Mouse (Mus musculus) neutrophil, adult 59 days (primary cell): ENCODE results near the gene Gm14180. TPM values are rescaled to one million over a fixed set of nuclear protein-coding genes. Genes with fewer than 3 reads are reported as not detected.

Experiments
- total RNA-seq, 2 experiments: library from RNA; stranded (reverse); gene quantifications; 1 replicate in 1 of 2; 2 replicates in 1 of 2; pipeline ENCODE4 v1.2.4; 2023

Gm14180 gene
- not detected for total RNA-seq

DNA sequence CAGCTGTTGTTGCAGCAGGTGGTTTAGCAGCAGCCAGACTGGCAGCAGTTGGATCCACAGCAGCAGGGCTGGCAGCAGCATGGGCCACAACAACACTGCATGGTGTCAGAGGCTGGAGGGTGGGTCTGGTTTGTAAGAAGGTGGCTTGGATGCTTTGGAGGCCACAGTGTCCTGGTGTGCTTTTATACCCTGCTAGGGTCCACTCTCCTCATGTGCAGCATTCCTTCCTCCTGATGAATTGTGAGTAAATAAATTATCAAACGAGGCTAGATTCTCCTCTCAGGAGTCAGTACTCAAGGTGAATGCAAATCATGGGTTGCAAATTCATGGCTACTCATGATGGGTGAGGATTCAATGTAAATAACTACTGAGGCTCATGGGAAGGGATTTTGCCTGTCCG lies at the start of gene Gm14180:
Gene Gm14180 (minus strand): TSS at position 101 of the 400 bp plus-strand sequence.

DNA sequence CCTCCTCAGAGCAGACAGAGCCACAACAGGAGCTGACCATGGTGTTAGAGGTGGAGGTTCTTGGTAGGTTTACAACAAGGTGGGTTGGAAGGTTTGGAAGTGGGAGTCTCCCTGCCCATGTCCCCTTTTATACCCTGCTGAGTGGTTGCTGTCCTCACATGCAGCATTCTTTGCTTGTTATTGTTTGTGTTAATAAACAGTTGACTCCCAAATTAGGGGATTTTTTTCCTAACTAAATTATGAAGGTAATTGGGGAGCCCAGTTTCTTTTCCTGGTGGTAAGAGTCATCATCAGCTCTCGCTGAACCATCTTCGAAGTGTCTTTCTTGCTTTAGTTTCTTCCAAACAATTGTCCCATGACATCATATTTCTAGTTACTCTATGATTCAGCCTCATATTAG lies 46.5 kb upstream of the Gm14180 start, which contains the start of gene Krtap4-8:
Gene Krtap4-8 (minus strand): TSS at position 101 of the 400 bp plus-strand sequence.

DNA sequence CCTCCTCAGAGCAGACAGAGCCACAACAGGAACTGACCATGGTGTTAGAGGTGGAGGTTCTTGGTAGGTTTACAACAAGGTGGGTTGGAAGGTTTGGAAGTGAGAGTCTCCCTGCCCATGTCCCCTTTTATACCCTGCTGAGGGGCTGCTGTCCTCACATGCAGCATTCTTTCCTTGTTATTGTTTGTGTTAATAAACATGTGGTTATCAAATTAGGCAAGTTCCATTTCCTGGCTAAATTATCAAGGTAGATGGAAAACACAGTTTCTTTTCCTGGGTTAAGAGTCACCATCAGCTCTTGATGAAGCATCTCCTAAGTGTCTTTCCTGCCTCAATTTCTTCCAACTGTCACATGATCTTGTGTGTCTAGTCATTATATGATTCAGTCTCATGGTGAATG lies 38.7 kb upstream of the Gm14180 start, which contains the start of gene Gm11595:
Gene Gm11595 (minus strand): TSS at position 101 of the 400 bp plus-strand sequence.

DNA sequence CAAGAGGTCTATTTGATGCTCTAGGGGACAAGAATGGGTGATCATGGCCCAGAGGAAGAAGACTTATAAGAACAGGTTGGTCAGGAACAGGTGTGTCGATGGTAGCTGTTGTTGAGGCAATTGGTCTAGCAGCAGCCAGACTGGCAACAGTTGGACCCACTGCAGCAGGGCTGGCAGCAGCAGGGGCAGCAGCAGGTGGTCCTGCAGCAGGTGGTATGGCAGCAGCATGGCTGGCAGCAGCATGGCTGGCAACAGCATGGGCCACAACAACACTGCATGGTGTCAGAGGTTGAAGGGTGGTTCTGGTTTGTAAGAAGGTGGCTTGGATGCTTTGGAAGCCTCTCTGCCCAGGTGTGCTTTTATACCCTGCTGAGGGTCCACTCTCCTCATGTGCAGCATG lies 43.6 kb downstream of the Gm14180 start, which contains the start of gene Gm14190:
Gene Gm14190 (minus strand): TSS at position 278 of the 400 bp plus-strand sequence.

Other genes starting within 250 kb of the Gm14180 start
- not detected for gene Krt23, start 241.2 kb downstream of the Gm14180 start, total RNA-seq
- not detected for gene Krt39, start 213.0 kb downstream of the Gm14180 start, total RNA-seq
- not detected for gene Krt40, start 191.1 kb downstream of the Gm14180 start, total RNA-seq
- gene Krtap3-3, start 183.4 kb downstream of the Gm14180 start, total RNA-seq, result not detected
- gene Krtap3-2, start 177.4 kb downstream of the Gm14180 start, total RNA-seq, result not detected
- gene Gm11939, start 174.8 kb downstream of the Gm14180 start, total RNA-seq, result not detected
- gene Krtap3-1, start 167.7 kb downstream of the Gm14180 start, total RNA-seq, result not detected
- not detected for gene Krtap1-5, start 153.3 kb downstream of the Gm14180 start, total RNA-seq
- not detected for gene Krtap1-4, start 150.6 kb downstream of the Gm14180 start, total RNA-seq
- gene Krtap1-3, start 143.0 kb downstream of the Gm14180 start, total RNA-seq, result not detected
- gene Krtap9-3, start 136.2 kb downstream of the Gm14180 start, total RNA-seq, result not detected
- gene Gm11938, start 131.0 kb downstream of the Gm14180 start, total RNA-seq, result not detected
- gene Gm11937, start 124.1 kb downstream of the Gm14180 start, total RNA-seq, result not detected
- not detected for gene Krtap2-4, start 119.4 kb downstream of the Gm14180 start, total RNA-seq
- gene Gm11562, start 113.9 kb downstream of the Gm14180 start, total RNA-seq, result not detected
- gene Krtap4-1, start 106.1 kb downstream of the Gm14180 start, total RNA-seq, result not detected
- gene Krtap4-2, start 99.2 kb downstream of the Gm14180 start, total RNA-seq, result not detected
- not detected for gene Krtap4-7, start 90.2 kb downstream of the Gm14180 start, total RNA-seq
- not detected for gene Gm11555, start 84.1 kb downstream of the Gm14180 start, total RNA-seq
- not detected for gene Gm11563, start 75.3 kb downstream of the Gm14180 start, total RNA-seq
- gene Krtap4-6, start 68.3 kb downstream of the Gm14180 start, total RNA-seq, result not detected
- not detected for gene Gm14190, start 43.5 kb downstream of the Gm14180 start, total RNA-seq
- not detected for gene Gm11595, start 38.6 kb upstream of the Gm14180 start, total RNA-seq
- gene Krtap4-8, start 46.4 kb upstream of the Gm14180 start, total RNA-seq, result not detected
- gene Krtap4-9, start 50.9 kb upstream of the Gm14180 start, total RNA-seq, result not detected
- gene Gm11596, start 59.2 kb upstream of the Gm14180 start, total RNA-seq, result not detected
- gene Gm11569, start 64.6 kb upstream of the Gm14180 start, total RNA-seq, result not detected
- not detected for gene Gm11554, start 70.2 kb upstream of the Gm14180 start, total RNA-seq
- gene Krtap4-13, start 75.6 kb upstream of the Gm14180 start, total RNA-seq, result not detected
- not detected for gene Gm11564, start 81.4 kb upstream of the Gm14180 start, total RNA-seq
- gene 2300003K06Rik, start 103.8 kb upstream of the Gm14180 start, total RNA-seq, result not detected
- not detected for gene Krtap4-16, start 117.3 kb upstream of the Gm14180 start, total RNA-seq
- not detected for gene Gm11568, start 123.6 kb upstream of the Gm14180 start, total RNA-seq
- gene Gm11559, start 130.2 kb upstream of the Gm14180 start, total RNA-seq, result not detected
- gene Krtap9-1, start 139.1 kb upstream of the Gm14180 start, total RNA-seq, result not detected
- not detected for gene Gm11567, start 144.9 kb upstream of the Gm14180 start, total RNA-seq
- gene Krtap31-1, start 173.6 kb upstream of the Gm14180 start, total RNA-seq, result not detected
- gene Gm11565, start 180.5 kb upstream of the Gm14180 start, total RNA-seq, result not detected
- gene Krtap31-2, start 202.0 kb upstream of the Gm14180 start, total RNA-seq, result not detected
- not detected for gene Krtap9-5, start 214.2 kb upstream of the Gm14180 start, total RNA-seq
- not detected for gene Krtap29-1, start 244.8 kb upstream of the Gm14180 start, total RNA-seq